Mouse (Mus musculus) forebrain, embryonic 15.5 days (tissue): Measurements from ENCODE around the gene Samd4. TPM values are rescaled to one million over a fixed set of nuclear protein-coding genes. Genes with fewer than 3 reads are reported as not detected.
A peak's percentile ranks its signal among the peaks of the same experiment; 100 is the strongest.

ENCODE experiments used
- ATAC-seq: fragments of 200-750 bp; cut with Nextera tagmentation; replicated peaks from 2 replicates; pipeline ENCODE4 v1.8.0; 2017; ENCODE audit warnings: mild to moderate bottlenecking, moderate TSS enrichment, moderate library complexity
- H3K27ac ChIP-seq: fragments of 300-500 bp; sonication (generic); replicated peaks from 2 replicates; pipeline ENCODE4 v1.5.1; 2015; ENCODE audit warnings: mild to moderate bottlenecking, inconsistent platforms
- H3K27me3 ChIP-seq: fragments of 300-500 bp; sonication (generic); 2 replicates; pipeline ENCODE4 v1.6.1; 2015; ENCODE audit warnings: inconsistent platforms
- H3K36me3 ChIP-seq: fragments of 300-500 bp; sonication (generic); 2 replicates; pipeline ENCODE4 v1.6.1; 2015; ENCODE audit warnings: mild to moderate bottlenecking, inconsistent platforms
- H3K4me1 ChIP-seq: fragments of 300-500 bp; sonication (generic); 2 replicates; pipeline ENCODE4 v1.6.1; 2015; ENCODE audit warnings: inconsistent platforms
- H3K4me2 ChIP-seq: fragments of 300-500 bp; sonication (generic); replicated peaks from 2 replicates; pipeline ENCODE4 v1.6.1; 2015; ENCODE audit warnings: mild to moderate bottlenecking, inconsistent platforms
- H3K4me3 ChIP-seq: fragments of 300-500 bp; sonication (generic); 2 replicates; pipeline ENCODE4 v1.5.1; 2015; ENCODE audit warnings: mild to moderate bottlenecking, inconsistent platforms
- H3K9ac ChIP-seq: fragments of 300-500 bp; sonication (generic); replicated peaks from 2 replicates; pipeline ENCODE4 v1.6.1; 2015; ENCODE audit warnings: mild to moderate bottlenecking, inconsistent platforms
- H3K9me3 ChIP-seq: fragments of 300-500 bp; sonication (generic); 2 replicates; pipeline ENCODE4 v1.6.1; 2016; ENCODE audit warnings: inconsistent platforms
- WGBS: fragments of 180-500 bp; shearing (Covaris S2); methylation state at CpG from one replicate; pipeline ENCODE4 v1.1.7; 2015; ENCODE audit warnings: mixed read lengths; 5-methylcytosine and 5-hydroxymethylcytosine counted together
- polyA plus RNA-seq: library from polyadenylated mRNA; unstranded; fragments of >200 nt; fragmentation: Nextera tagmentation; extraction: Ambion mirVana; gene quantifications from 2 replicates; pipeline ENCODE4 v1.2.1, GENCODE M21; 2015

The Samd4 gene
- polyA plus RNA-seq, 1 experiment from 2014 or later, result 4.6 TPM

DNA sequence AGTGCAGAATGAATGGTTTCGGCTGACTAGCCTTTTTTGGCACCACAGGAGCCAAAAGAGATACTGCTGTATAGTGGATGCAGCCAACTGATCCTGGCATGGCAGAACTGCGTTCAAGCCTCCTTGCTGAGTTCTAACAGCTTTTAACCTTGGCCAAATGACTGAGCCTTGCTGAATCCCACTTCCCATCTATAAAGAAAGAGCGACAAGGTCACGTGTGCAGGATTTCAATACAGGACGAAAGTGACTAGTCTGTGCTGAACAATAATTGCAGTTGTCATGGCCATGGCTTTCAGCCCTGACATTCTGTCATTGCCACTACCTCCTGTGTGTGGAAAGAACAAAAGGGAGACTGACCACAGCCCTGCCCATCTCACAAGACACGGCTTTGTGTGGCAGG lies 99.5 kb downstream of the Samd4 start:
- Histone ChIP-seq H3K4me3 (no peak overlapping the region), H3K4me2 (no peak overlapping the region), H3K4me1 (peaks cover 16% of the 10 kb centered on the region), H3K9ac (no peak overlapping the region), H3K9me3 (no peaks in the 10 kb centered on the region), H3K27me3 (no peaks in the 10 kb centered on the region), H3K36me3 (no peaks in the 10 kb centered on the region), H3K27ac (no peak overlapping the region)
- peak; percentile 41 for ATAC-seq
- 55% methylated on average over 6 of the region's 6 CpGs for WGBS

- no peak for ATAC-seq
- Histone ChIP-seq H3K27me3 (no peaks in the 10 kb centered on the region), H3K4me3 (no peak overlapping the region), H3K4me2 (no peak overlapping the region), H3K27ac (no peak overlapping the region), H3K9me3 (no peaks in the 10 kb centered on the region), H3K9ac (no peak overlapping the region), H3K4me1 (peaks cover 17% of the 10 kb centered on the region), H3K36me3 (no peaks in the 10 kb centered on the region)
- WGBS, result 41% methylated on average over 8 of the region's 8 CpGs
Observed at GRCm38 (mm10) chr14:46984542-46985125, 102.0 kb downstream of the Samd4 start.

DNA sequence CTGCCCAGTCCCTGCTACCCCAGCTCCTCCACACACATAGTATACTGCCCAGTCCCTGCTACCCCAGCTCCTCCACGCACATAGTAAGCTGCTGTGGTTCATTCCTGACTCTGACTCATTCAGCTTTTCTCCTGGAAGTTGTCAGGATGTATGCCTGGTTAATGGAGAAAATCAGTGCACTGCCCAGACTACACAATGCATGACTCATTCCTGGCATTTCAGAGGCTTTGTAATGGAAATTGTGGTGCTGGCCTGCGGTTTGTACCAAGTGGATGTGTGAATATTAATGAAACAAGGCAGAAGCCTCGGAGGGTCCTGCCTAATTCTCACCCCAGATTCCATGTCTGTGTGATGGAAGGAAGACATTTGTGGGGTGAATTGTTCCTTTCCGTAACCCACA lies 107.0 kb downstream of the Samd4 start:
- no peak overlapping the region for H3K9ac ChIP-seq
- ATAC-seq, result peak; percentile 88
- no peaks in the 10 kb centered on the region for H3K27me3 ChIP-seq
- peaks cover 16% of the 10 kb centered on the region for H3K4me1 ChIP-seq
- WGBS, result 3% methylated on average over 4 of the region's 4 CpGs
- H3K27ac ChIP-seq, result peak overlapping the region; percentile 57; the same call in 1 of the 2 replicates
- H3K4me2 ChIP-seq, result no peak overlapping the region
- H3K9me3 ChIP-seq, result no peaks in the 10 kb centered on the region
- no peak overlapping the region for H3K4me3 ChIP-seq
- no peaks in the 10 kb centered on the region for H3K36me3 ChIP-seq

GRCm38 (mm10) chr14:46990450-46990849 lies 107.8 kb downstream of the Samd4 start:
- H3K9me3 ChIP-seq, result no peaks in the 10 kb centered on the region
- H3K4me3 ChIP-seq, result no peak overlapping the region
- H3K27me3 ChIP-seq, result no peaks in the 10 kb centered on the region
- WGBS, result 78% methylated on average over 3 of the region's 3 CpGs
- H3K4me2 ChIP-seq, result no peak overlapping the region
- H3K9ac ChIP-seq, result no peak overlapping the region
- peaks cover 16% of the 10 kb centered on the region for H3K4me1 ChIP-seq
- ATAC-seq, result no peak
- H3K27ac ChIP-seq, result no peak overlapping the region
- H3K36me3 ChIP-seq, result no peaks in the 10 kb centered on the region

DNA sequence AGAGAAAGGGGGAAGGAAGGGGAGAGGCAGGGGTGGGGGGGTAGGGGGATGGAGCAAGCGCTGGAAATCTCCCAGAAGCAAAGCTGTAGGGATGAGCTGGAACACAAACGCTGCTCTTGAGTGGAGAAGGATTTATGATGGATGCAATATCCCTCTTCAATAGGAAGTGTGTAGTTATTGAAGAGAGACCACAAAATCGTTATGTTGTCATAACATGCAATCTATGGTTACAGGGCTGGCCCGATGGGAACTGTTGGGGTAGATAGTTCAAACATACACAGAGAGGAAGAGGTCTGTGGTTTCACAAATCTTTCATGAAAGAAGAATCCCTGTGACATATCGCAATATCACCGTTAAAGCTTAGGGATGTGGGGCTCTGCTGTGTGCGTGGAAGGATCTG lies 112.0 kb downstream of the Samd4 start:
- no peak overlapping the region for H3K4me3 ChIP-seq
- no peak overlapping the region for H3K9ac ChIP-seq
- no peak overlapping the region for H3K4me2 ChIP-seq
- 83% methylated on average over 7 of the region's 7 CpGs for WGBS
- H3K27ac ChIP-seq, result no peak overlapping the region
- no peaks in the 10 kb centered on the region for H3K9me3 ChIP-seq
- ATAC-seq, result no peak
- peaks cover 17% of the 10 kb centered on the region for H3K4me1 ChIP-seq
- no peaks in the 10 kb centered on the region for H3K36me3 ChIP-seq
- H3K27me3 ChIP-seq, result no peaks in the 10 kb centered on the region

DNA sequence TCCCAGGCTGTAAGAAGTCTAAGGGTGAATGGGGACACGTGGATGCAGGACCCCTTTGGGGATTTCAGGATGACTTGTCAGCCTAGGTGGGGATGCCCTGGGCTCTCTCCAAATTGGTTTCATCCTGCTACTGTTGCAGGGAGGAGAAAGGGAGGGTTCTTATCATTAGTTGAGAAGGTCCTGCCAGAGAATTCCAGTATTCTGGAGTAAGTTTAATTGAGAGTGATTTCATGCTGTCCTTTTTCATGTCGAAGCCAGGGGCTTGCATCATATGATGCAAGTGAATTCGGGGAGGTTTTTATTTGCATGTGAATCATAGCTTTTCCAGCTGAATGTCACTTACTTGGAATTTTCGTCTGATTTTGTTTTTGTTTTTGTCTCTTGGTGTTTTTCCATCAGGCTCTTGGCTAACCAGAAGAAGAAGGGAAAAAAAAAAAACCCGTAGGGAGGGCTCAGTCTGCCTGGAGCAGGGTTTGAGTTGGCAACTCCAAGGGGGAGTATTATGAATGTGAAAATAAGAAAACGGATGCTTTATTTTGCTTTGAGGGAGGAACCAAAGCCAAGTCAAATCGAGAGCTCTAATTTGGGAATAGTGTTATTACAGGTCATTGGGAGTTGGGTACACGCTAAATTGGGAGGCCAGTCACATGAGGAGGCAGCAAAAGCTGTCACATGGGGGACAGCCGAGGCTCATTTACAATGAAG lies 116.8 kb downstream of the Samd4 start:
- peak; percentile 60; the same call in 1 of the 2 replicates for ATAC-seq
- 24% methylated on average over 9 of the region's 9 CpGs for WGBS

GRCm38 (mm10) chr14:47000096-47000736 lies 117.6 kb downstream of the Samd4 start:
- H3K36me3 ChIP-seq, result no peaks in the 10 kb centered on the region
- H3K4me1 ChIP-seq, result peaks cover 12% of the 10 kb centered on the region
- H3K4me2 ChIP-seq, result no peak overlapping the region
- H3K27ac ChIP-seq, result peak overlapping the region; percentile 13; the same call in 1 of the 2 replicates
- H3K4me3 ChIP-seq, result no peak overlapping the region
- no peaks in the 10 kb centered on the region for H3K9me3 ChIP-seq
- H3K27me3 ChIP-seq, result no peaks in the 10 kb centered on the region
- ATAC-seq, result peak; percentile 14; the same call in 1 of the 2 replicates
- H3K9ac ChIP-seq, result no peak overlapping the region
- WGBS, result 69% methylated on average over 8 of the region's 11 CpGs

More for the DNA sequence above, 116.8 kb downstream of the Samd4 start:
- Histone ChIP-seq H3K36me3 (no peaks in the 10 kb centered on the region), H3K27ac (peak overlapping the region; percentile 13; the same call in 1 of the 2 replicates), H3K4me1 (peaks cover 12% of the 10 kb centered on the region), H3K27me3 (no peaks in the 10 kb centered on the region), H3K9ac (no peak overlapping the region), H3K4me2 (no peak overlapping the region), H3K9me3 (no peaks in the 10 kb centered on the region), H3K4me3 (no peak overlapping the region)

DNA sequence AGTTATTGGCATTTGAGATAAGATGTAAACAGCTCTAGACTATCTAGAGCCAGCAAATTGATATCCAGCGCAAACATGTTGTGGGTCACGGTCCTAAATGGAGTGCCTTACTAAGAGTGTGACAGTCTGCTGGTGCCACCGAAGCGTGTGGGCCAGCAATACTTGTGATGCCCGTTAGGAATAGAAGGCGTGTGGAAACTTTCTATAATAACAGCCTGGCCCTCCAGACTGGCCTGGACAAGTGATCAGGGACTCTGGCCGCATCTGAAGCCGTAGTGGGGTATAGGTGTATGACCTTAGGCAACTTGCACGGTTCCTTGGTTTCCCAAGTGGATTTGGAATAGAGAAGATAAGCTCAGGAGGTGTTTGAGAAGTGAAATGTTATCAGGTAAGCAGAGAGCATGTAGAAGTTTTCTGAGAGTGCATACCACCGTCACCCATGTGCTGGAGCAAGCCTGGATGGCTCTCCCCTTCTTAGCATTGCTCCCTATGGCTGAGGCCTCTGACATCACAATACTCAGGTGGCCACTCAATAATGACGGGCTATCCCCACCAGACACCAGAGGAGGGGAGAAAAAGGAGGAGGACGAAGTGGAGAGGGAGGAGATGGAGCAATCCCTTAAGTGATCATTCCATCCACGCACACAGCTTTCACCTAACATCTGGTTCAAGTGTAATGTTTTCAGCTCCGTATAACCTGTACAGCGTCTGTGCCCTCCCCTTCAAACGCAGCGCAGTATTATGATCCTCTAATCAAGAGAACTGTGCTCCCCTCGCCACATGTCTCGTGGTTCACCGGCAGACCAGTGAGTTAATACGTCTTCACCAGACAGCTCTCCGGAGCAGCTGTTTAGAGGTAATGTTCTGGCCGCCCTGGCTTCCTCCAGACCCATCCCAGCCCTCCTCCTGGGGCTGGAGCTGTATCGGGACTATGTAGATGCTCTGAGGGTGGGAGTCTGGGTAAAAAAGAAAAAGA lies 118.4 kb downstream of the Samd4 start:
- H3K9ac ChIP-seq, result no peak overlapping the region
- H3K36me3 ChIP-seq, result no peaks in the 10 kb centered on the region
- no peak for ATAC-seq
- H3K4me3 ChIP-seq, result no peak overlapping the region
- no peak overlapping the region for H3K4me2 ChIP-seq
- no peaks in the 10 kb centered on the region for H3K9me3 ChIP-seq
- no peak overlapping the region for H3K27ac ChIP-seq
- 85% methylated on average over 24 of the region's 24 CpGs for WGBS
- peaks cover 12% of the 10 kb centered on the region for H3K4me1 ChIP-seq
- H3K27me3 ChIP-seq, result no peaks in the 10 kb centered on the region

GRCm38 (mm10) chr14:47004161-47004560 lies 121.5 kb downstream of the Samd4 start:
- Histone ChIP-seq H3K9ac (no peak overlapping the region), H3K9me3 (no peaks in the 10 kb centered on the region), H3K4me2 (no peak overlapping the region), H3K27me3 (no peaks in the 10 kb centered on the region), H3K27ac (no peak overlapping the region), H3K4me1 (peaks cover 11% of the 10 kb centered on the region), H3K36me3 (no peaks in the 10 kb centered on the region), H3K4me3 (no peak overlapping the region)
- ATAC-seq, result no peak
- 25% methylated on average over 3 of the region's 3 CpGs for WGBS

- H3K27me3 ChIP-seq, result no peaks in the 10 kb centered on the region
- peak overlapping the region; percentile 32 for H3K27ac ChIP-seq
- H3K36me3 ChIP-seq, result no peaks in the 10 kb centered on the region
- peak; percentile 88 for ATAC-seq
- H3K4me3 ChIP-seq, result no peak overlapping the region
- H3K4me1 ChIP-seq, result peaks cover 17% of the 10 kb centered on the region
- no peaks in the 10 kb centered on the region for H3K9me3 ChIP-seq
- H3K9ac ChIP-seq, result no peak overlapping the region
- 23% methylated on average over 18 of the region's 18 CpGs for WGBS
- peak overlapping the region; percentile 6; the same call in 1 of the 2 replicates for H3K4me2 ChIP-seq
Observed at GRCm38 (mm10) chr14:47011171-47012139, 128.8 kb downstream of the Samd4 start.

- H3K4me2 ChIP-seq, result no peak overlapping the region
- H3K9me3 ChIP-seq, result no peaks in the 10 kb centered on the region
- ATAC-seq, result no peak
- no peaks in the 10 kb centered on the region for H3K36me3 ChIP-seq
- peaks cover 17% of the 10 kb centered on the region for H3K4me1 ChIP-seq
- no peak overlapping the region for H3K4me3 ChIP-seq
- H3K27ac ChIP-seq, result no peak overlapping the region
- no peaks in the 10 kb centered on the region for H3K27me3 ChIP-seq
- H3K9ac ChIP-seq, result no peak overlapping the region
- WGBS, result 83% methylated on average over 3 of the region's 3 CpGs
Observed at GRCm38 (mm10) chr14:47015618-47016017, 133.0 kb downstream of the Samd4 start.
